Mouse (Mus musculus): ENCODE measurements around the gene Cdc42ep2.
"Not testable (repeated sequence)": the region's sequence is repeated elsewhere in the genome, so short reads cannot be mapped to it uniquely, and the experiment has no call there.

The Cdc42ep2 gene

GRCm38 (mm10) chr19:5911430-5912102 is 13.1 kb downstream of the Cdc42ep2 start:
- no peak for DNase-seq

- DNase-seq, result no peak
Measured at GRCm38 (mm10) chr19:5910221-5910620, 14.4 kb downstream of the Cdc42ep2 start.

DNA sequence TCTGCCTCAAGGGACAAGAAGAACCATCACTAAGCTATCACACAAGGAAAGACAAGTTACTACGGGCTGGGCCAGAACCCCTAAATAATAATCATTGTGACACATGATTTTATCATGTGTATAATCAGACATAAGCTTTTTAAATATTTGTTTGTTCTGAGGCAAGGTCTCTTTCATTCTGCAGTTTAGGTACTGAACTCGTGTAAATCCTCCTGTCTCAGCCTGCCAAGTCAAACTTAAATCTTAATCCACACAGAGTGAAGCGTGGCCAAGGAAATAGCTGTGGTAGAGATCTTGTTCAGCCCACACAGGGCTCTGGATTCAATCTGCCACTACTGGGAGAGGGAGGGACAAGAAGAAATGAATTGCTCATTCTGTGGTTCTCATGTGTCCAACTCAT is 17.3 kb downstream of the Cdc42ep2 start:
- no peak for DNase-seq

GRCm38 (mm10) chr19:5894002-5894678 is 30.5 kb downstream of the Cdc42ep2 start, which contains the start of gene Tigd3:
Gene Tigd3 (minus strand): TSS chr19:5894149.
- peak; percentile 92 to 96 for DNase-seq

GRCm38 (mm10) chr19:5893282-5894001 is 31.2 kb downstream of the Cdc42ep2 start:
- no peak for DNase-seq

DNA sequence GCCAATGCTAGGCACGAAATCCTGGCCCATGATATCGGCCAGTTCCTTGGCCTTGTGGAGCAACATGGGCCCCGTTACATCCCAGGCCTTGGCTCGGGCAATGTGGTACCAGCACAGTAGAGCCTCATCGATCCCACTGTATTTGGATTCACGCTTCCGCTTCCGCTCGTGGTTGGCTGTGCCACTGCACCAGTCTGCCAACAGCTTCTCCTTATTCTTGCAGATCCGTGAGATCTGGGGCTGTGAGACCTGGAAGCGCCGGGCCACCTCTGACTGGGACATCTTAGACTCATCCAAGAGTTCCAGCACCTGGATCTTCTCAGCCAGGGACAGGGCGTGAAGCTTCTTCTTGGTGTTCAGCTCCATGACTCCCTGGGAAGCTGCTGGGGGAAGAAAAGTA is 31.9 kb downstream of the Cdc42ep2 start:
- no peak for DNase-seq

DNA sequence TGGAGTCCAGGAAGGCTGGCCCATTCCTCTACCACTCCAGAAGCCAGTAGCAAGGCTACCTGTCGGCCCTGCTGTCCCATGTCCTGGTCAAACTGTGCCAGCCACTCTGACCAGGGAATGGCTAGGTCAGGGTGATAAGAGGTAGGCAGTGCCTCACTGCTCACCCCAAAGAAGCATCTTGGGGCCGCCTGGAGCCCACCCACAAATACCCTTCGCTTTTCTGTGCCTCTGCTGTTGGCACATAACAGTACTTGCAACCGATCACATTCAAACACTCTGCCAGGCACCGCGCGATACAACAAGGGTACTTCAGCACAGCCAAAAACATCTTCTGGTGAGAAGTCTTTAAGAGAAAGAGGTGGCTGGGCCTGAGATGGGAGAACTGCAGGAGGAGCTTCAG is 32.4 kb downstream of the Cdc42ep2 start:
- no peak for DNase-seq

DNA sequence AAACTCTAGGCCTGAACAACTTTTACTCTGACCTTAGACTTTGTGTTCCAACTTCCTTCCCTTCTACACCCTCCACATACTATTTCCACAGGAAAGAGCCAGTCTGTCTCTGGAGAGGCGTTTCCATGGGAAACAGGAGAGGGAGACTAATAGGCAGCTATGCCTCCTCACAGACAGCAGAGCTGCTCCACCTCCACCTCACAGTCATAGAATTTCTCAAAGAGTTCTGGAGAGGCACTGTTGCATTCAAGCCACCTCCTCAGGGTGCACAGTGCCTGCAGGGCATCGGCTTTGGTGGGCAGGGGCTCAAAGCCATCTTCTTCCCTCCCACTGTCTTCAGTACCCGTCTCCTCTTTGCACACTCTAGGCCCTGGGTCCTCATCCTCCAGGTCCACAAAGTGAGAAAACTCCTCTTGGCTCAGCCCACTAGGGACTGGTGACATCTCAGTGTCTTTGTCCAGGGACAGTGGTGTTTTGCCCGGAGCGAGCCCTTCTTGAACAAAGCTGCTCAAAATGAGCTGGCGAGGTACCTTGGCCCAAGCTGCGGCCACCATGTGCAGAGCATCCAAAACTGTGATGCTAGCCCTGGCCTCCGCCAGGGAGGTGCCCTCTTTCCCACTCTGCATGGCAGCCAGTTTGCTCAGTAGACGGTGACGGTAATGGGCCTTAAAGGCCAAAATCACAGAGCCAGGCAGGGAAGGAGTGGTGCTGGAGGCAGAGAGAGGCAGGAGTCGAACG is 32.9 kb downstream of the Cdc42ep2 start:
- no peak for DNase-seq

GRCm38 (mm10) chr19:5889211-5889610 is 35.4 kb downstream of the Cdc42ep2 start:
- DNase-seq, result no peak

GRCm38 (mm10) chr19:5887234-5887815 is 37.3 kb downstream of the Cdc42ep2 start:
- DNase-seq, result no peak

DNA sequence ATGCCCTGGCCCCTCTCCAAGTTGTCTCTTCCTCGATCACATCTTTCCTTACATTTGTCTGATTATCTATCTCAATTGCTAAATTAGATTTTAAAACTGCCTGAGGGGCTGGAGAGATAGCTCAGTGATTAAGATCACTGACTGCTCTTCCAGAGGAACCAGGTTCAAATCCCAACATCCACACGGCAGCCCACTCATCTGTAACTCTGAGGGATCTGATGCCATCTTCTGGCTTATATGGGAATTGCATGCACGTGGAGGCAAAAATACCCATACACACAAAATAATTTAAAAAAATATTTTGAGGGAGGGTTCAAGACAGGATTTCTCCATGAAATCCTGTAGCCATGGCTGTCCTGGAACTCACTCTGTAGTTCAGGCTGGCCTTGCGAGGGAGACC is 38.8 kb downstream of the Cdc42ep2 start:
- DNase-seq, result no peak

GRCm38 (mm10) chr19:5883935-5884334 is 40.7 kb downstream of the Cdc42ep2 start:
- no peak for DNase-seq

DNA sequence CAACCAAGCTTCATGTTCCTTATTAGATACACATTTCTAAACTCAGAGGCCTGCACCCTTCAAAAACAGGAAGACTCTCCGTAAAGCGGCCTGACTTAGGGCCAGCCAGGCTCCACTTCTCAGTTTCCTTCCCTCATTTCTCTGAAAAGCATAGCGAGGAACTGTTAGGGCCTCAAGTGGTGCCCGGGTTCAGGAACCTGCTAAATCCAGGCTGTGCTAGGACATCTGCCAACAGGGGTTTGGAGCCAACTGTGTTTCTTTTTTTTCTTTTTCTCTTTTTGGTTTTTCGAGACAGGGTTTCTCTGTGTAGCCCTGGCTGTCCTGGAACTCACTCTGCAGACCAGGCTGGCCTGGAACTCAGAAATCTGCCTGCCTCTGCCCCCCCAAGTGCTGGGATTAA is 42.5 kb downstream of the Cdc42ep2 start:
- DNase-seq, result not testable (repeated sequence)

GRCm38 (mm10) chr19:5881155-5881554 is 43.5 kb downstream of the Cdc42ep2 start:
- no peak for DNase-seq

DNA sequence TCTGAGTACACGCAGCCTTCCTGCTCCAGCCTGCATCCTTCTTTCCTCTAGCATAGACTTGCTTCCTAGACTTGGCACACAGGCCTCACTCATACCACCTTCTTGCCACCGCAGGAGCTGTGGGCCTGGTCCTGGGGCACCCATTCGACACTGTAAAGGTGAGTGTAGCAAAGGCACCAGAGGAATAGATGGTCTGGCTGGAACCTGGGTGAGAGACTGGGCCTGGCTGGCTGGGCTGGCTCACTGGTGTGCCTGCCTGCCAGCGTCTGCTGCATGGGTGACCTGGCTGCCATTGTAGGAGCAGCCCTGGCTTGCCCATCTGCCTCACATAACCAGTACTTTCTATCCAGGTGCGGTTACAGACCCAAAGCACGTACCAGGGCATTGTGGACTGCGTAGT is 44.9 kb downstream of the Cdc42ep2 start:
- DNase-seq, result no peak

DNA sequence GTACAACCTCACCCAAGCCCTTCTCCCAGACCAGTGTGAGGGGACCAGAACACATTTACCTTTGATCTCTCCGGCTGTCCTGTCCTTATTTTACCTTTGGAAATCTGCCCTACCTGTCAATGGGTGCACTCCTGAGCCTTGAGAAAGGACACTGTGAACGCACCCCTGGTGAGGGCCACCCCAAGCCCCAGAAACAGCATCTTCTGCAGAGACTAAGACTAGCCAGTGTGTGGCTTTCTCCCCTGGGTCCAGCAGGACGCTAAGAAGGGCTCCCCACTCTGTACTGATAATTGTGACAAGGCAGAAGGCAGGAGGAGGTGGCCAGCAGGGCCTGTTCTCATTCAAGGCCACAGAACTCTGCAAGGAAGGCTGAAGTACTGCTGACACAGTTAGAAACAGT is 45.7 kb downstream of the Cdc42ep2 start:
- DNase-seq, result no peak

- no peak for DNase-seq
Measured at GRCm38 (mm10) chr19:5878362-5878722, 46.3 kb downstream of the Cdc42ep2 start.

DNA sequence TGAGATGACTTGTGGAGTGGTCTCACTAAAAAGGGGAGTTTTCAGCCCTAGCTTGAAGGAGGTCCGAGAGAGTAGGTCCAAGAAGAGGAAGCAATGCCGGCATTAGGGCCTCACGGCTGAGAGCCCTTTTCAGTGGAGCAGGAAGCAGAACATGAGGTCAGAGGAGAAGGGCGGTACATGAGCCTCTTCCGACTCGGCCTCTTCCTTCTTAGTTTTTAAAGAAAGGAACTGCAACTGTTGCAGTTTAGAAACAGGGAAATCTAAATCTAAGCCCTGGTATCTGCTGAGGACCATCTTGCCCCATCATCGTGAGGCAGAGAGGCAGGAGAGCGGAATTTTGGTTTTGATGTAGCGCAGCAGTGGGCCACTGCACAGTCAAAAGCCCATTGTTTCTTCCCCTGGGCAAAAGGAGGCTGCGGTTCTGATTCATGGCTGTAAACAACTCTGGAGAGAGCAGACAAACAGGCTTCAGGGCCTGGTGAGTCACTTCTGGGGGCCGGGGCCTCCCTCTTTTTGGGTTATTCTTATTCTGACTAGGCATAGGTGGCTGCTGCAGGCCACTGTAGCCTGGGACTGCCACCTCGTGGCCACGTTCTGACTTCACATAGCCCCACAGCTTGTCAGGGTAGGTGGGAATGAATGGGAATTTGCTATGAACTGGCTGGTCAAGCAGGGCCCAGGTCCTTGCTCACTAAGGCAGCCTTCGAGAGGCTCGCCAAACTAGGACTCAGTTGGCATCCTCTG is 46.8 kb downstream of the Cdc42ep2 start, which contains the start of gene Slc25a45:
Slc25a45 (plus strand) TSS at position 191 of the 744 bp plus-strand sequence.
- peak; percentile 66 to 71 for DNase-seq

DNA sequence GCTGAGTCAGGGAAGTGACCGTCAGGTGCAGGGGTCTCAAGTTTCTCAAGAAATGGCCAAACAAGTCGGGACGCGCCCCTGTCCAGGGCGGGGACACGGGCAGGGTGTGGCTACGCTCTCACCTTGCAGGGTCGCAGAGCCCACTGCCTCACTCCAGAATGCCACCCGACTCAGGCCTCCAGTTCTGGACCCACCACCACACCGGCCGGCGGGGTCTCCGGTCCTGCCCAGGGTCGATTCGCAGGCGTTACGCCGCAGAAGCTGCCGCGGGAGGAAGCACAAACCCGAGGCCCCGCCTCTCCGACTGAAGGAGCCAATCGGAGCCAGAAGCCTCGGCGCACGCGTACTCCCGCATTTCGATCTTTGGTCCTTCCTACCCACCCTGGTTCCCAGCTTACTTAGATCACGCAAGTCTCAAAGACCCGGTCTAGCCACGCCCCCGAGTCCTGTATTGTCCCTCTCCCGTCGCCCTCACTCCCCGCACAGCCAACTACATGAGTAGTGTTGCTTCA is 49.6 kb downstream of the Cdc42ep2 start, which contains the start of gene Frmd8:
Frmd8 (minus strand) TSS at position 306 of the 512 bp plus-strand sequence.
- DNase-seq, result peak; percentile 94 to 95

DNA sequence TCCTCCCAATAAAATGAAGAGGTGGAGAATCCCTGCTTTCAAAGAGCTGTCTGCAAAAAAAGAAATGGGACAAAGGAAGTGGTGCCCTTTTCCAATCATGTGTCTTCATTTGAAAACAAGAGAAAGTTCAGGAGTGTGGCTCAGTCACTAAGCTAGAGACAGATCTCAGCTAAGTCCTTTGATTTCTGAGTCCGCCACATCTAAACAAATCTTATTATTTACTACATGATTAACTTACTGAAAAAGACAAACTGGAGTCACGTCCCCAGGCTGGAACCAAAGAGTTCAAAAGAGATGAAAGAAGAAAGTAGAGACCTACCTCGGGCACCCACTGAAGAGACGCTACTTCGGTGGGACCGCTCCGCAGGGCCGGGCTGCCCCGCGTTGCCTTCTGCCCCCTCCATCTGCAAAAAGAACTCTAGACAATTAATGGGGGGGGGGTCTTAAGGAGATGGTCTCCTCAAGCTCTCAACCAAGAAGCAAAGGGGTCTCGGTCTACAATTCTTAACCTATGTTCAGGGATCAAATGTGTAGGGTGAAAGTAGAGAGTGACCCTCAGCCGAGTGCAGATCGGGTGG is 50.1 kb downstream of the Cdc42ep2 start:
- DNase-seq, result no peak

DNA sequence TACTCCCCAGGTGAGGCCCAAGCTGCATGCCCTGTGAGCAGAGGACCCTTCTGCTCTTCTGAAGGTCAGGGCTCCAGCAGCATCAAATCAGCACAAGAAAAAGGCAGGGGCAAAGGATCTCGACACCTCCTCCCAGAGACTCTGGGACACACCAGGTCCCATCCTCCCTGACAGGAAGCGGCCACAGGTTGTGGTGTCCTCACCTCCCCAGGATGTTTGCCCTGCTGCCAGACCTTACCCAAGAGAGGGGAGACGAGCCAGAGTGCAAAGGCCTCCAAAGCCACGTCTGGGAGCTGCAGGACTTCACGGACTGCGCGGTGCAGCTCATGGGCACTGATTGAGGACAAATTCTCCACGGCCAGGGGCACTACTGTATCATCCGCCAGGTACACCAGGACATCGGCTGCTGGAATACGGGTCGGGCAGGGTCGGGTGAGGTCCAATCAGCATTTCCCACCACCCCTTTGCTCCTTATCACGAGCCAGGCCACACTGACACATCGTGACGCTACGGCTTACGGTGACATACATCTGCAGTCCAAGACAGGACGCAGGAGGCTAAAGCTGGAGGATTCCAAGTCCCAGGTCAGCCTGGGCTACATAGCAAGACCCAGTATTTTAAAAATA is 51.6 kb downstream of the Cdc42ep2 start:
- peak in 1 of 2 experiments; percentile 42 for DNase-seq
